Mouse (Mus musculus) embryonic fibroblast, embryonic 13.5 days (primary cell): ENCODE measurements around the gene Olfr97. TPM values are rescaled to one million over a fixed set of nuclear protein-coding genes. Genes with fewer than 3 reads are reported as not detected.
"Not testable (repeated sequence)": the region's sequence is repeated elsewhere in the genome, so short reads cannot be mapped to it uniquely, and the experiment has no call there.

Experiments used
- H3K27ac ChIP-seq: 2 replicates; pipeline ENCODE4 v1.5.1; 2012; ENCODE audit warnings: low read length, control low read depth, inconsistent platforms; ENCODE audit not compliant: insufficient read depth
- H3K4me1 ChIP-seq: 2 replicates; pipeline ENCODE4 v1.6.1; 2011; ENCODE audit warnings: low read length; ENCODE audit not compliant: control insufficient read depth, insufficient read depth
- H3K4me3 ChIP-seq: 2 replicates; pipeline ENCODE4 v1.5.1; 2011; ENCODE audit warnings: mild to moderate bottlenecking, control low read depth, low read length; ENCODE audit not compliant: insufficient read depth
- CTCF ChIP-seq: IDR thresholded peaks from 2 replicates; pipeline ENCODE4 v1.5.1; 2011; ENCODE audit warnings: mild to moderate bottlenecking, control low read depth, low read length, moderate library complexity, borderline replicate concordance; ENCODE audit not compliant: insufficient read depth
- POLR2A ChIP-seq: IDR thresholded peaks from 2 replicates; pipeline ENCODE4 v1.6.1; 2011; ENCODE audit warnings: low read depth, mild to moderate bottlenecking, control low read depth, low read length, moderate library complexity
- polyA plus RNA-seq: library from polyadenylated mRNA; stranded (reverse); fragments of >200 nt; gene quantifications from 2 replicates; pipeline ENCODE4 v1.2.4, GENCODE M21; 2011; ENCODE audit warnings: low read depth; ENCODE audit not compliant: missing spikeins, insufficient read length

The Olfr97 gene
- not detected in 2 replicates for polyA plus RNA-seq

DNA sequence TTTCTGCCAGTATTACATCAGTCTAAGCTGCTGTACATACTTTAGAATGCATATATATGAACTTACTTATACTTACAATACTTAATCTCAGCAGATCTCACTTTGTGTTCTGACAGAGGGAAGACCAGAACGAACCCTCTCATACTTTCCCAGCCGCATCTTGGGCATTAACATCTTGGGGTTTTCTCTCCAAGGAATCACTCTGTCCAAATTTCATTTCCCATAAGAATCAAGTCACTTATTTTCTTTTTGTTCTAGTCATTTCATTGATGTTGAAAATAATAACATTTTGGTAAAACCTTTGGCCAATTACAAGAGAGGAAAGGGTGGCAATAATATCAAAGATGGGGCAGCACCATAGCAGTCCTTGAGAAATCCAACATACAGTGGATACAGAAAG, at the start of gene Olfr97:
Gene Olfr97, minus strand, starts transcription at position 101 of the 400 bp plus-strand sequence.
- not testable (repeated sequence) for H3K4me3 ChIP-seq, H3K4me1 ChIP-seq, H3K27ac ChIP-seq

DNA sequence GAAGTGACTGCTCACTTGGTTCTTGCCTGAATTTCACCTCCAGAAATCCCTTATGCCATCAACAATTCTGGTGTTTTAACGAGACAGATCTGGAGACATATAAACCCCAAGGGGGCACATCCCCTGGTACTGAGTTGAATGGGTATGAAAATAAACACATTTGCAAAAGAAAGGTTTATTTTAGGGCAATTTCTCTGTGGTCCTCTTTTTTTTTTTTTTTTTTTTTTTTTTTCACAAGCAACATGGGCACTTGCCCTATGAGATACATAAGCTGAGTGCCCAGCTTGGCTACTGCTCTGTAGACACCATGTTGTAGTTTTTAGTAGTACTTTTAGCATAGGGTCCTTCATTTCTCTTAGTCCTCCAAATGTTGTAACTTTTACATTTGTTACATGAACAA, 46.2 kb upstream of the Olfr97 start, which contains the start of gene Olfr99:
Gene Olfr99, minus strand, starts transcription at position 101 of the 400 bp plus-strand sequence.
- Histone ChIP-seq H3K4me3 (no peak within 1 kb of the TSS), H3K4me1 (no peaks in the 10 kb centered on the region), H3K27ac (no peak within 1 kb of the TSS)
- TF ChIP-seq CTCF (no peak), POLR2A (no peak)

DNA sequence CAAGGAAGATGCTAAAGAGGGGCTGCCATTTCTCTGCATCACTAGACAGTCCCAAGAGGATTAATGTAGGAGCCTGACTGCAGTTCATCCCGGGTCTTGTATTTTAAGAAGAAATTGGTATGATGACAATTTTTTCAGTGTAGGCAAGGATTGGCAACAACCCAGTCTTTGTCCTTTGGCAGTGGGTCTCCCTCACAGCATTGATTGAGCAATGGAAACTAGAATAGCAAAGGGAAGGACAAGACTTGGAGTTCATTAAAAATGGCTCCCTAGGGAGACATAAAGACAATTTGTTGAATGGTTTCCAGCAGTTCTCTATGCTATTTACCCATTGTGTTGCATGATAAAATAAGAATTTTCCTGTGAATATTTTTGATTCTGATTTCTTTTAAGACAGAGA, 43.2 kb upstream of the Olfr97 start:
- Histone ChIP-seq H3K4me1 (peaks cover 2% of the 10 kb centered on the region; the same call in 1 of the 2 replicates), H3K4me3 (no peak overlapping the region), H3K27ac (no peak overlapping the region)
- TF ChIP-seq CTCF = no peak

DNA sequence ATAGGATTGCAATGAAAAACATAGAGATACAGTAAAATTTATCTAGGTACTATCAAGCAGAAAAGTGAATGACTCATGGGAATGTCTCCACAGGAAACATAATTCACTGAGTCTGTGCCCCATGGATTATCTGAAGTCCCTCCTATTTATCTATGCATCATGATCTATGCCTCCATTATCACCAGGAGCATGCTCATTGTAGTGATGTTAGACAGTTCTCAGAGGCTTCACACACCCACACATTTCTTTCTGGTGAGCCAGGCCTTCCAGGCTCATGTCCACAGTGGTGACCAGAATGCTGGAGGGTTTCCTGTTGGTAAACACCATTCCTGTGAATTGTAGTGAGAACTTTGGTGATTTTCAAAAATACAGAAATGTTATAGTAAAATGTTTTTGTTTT, 39.4 kb upstream of the Olfr97 start:
- peaks cover 3% of the 10 kb centered on the region; the same call in 1 of the 2 replicates for H3K4me1 ChIP-seq
- TF ChIP-seq CTCF (no peak), POLR2A (no peak)

DNA sequence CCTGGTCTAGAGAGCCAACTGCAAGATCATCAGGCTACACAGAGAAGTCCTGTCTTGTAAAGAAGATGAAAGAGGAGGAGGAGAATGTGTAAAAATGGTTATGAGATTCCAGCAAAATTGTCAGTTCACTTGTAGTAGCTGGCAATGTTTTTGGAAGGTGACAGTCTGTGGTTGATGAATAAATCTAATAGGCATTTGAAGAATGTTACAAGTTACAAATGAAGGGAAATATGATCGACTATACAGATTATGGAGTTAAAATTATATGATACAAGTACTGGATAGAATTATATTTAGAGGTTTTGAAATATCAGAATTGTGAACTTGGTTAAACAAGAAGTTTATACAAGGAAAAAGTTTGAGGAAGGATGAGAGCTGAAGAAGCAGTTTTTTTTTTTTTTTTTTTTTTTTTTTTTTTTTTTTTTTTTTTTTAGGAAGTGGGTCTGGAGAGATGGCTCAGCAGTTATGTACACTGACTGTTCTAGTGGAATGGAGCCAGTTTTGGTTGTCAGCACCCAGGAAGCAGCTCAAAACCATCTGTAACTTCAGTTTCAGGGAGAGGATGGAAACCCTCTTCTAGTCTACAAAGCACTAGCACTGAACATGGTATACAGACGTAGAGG, 38.6 kb upstream of the Olfr97 start:
- Histone ChIP-seq H3K4me1 (peaks cover 5% of the 10 kb centered on the region), H3K4me3 (no peak overlapping the region), H3K27ac (no peak overlapping the region)
- TF ChIP-seq CTCF = no peak
- no peak for TF ChIP-seq POLR2A

More for the DNA sequence above, 39.4 kb upstream of the Olfr97 start:
- Histone ChIP-seq H3K27ac (no peak overlapping the region), H3K4me3 (no peak overlapping the region)

DNA sequence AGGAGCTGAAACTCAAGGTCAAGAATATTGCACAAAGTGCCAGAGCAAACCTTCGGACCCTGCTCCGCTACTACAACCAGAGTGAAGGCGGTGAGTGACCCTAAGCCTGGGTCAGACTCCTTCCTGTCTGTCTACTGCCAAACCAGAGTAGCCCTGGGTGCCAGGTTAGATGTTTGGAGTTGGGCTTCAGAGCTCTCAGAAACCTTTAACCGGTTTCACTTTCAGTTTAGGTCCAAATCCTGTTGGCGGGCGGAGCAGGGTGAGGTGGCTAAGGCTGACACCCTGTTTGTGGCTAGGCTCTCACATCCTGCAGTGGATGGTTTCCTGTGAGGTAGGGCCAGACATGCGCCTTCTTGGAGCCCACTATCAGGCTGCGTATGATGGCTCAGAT, 33.6 kb upstream of the Olfr97 start:
- TF ChIP-seq CTCF (no peak), POLR2A (no peak)

DNA sequence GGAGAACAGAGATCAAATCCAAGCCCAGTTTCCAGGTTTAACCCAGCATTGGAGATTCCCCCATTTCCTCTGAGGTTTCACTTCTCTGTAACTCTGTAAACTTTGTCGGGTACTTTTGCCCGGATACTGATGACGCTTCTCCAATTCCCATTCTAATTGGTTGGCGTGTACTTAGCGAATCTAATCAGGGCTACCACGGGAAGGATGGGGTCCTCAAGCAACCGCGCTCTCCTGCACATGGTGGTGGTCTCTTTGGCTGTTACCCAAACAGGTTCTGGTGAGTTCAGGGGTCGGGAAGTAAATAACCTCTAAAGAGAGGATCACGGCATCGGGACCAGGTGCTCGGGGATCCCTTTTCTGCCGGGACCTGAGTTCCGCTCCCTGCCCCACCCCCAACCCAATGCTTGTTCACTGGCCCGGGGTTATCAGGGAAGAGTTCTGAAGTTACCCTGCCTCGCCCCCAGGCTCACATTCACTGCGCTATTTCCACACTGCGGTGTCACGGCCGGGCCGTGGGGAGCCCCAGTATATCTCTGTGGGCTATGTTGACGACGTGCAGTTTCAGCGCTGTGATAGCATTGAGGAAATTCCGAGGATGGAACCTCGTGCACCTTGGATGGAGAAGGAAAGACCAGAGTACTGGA, 33.0 kb upstream of the Olfr97 start, which contains the start of gene H2-M3:
Gene H2-M3, plus strand, starts transcription at position 163 of the 644 bp plus-strand sequence.
- TF ChIP-seq CTCF = no peak
- no peak for TF ChIP-seq POLR2A
- H3K4me3 ChIP-seq = peak within 1 kb of the TSS; percentile 95
- peaks cover 2% of the 10 kb centered on the region; the same call in 1 of the 2 replicates for H3K4me1 ChIP-seq
- no peak within 1 kb of the TSS for H3K27ac ChIP-seq

More for the DNA sequence above, 33.6 kb upstream of the Olfr97 start:
- no peak overlapping the region for H3K27ac ChIP-seq
- peak overlapping the region; percentile 95 for H3K4me3 ChIP-seq
- H3K4me1 ChIP-seq = peaks cover 5% of the 10 kb centered on the region

DNA sequence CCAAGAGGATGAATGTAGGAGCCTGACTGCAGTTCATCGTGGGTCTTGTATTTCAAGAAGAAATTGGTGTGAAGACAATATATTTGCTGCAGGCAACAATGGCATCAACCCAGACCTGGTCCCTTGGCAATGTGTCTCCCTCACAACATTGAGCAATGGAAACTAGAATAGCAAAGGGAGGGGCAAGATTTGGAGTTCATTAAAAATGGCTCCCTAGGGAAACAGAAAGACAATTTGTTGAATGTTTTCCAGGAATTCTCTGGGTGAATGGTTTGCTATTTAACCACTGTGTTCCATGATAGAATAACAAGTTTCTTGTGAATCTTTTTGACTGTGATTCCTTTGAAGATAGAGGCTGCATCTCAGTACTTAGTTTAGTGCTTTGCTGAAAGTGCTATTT, 26.5 kb upstream of the Olfr97 start, which contains the start of gene Olfr98:
Gene Olfr98, minus strand, starts transcription at position 124 of the 400 bp plus-strand sequence.
- TF ChIP-seq POLR2A (no peak), CTCF (no peak)
- H3K27ac ChIP-seq = no peak within 1 kb of the TSS
- no peaks in the 10 kb centered on the region for H3K4me1 ChIP-seq
- no peak within 1 kb of the TSS for H3K4me3 ChIP-seq

DNA sequence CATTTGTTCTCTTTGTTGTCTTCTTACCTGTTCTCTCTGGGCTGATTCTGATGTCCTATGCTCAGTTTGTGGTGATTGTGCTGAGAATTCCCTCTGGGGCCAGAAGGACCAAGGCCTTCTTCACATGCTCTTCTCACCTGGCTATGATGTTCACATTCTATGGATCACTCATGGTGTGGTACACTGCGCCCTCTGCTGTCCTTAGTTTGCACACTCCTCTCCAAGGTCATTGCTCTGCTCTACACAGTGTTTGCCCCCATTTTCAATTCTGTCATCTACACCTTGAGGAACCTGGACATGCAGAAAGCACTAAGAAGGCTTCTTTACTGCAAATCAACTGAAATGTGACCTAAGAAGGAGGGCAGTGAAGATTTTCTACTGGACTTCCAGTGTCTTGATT, 13.4 kb upstream of the Olfr97 start:
- no peak for TF ChIP-seq POLR2A
- peak; percentile 58; the same call in 1 of the 2 replicates for TF ChIP-seq CTCF
- H3K4me3 ChIP-seq = no peak overlapping the region
- H3K4me1 ChIP-seq = no peaks in the 10 kb centered on the region
- H3K27ac ChIP-seq = no peak overlapping the region

DNA sequence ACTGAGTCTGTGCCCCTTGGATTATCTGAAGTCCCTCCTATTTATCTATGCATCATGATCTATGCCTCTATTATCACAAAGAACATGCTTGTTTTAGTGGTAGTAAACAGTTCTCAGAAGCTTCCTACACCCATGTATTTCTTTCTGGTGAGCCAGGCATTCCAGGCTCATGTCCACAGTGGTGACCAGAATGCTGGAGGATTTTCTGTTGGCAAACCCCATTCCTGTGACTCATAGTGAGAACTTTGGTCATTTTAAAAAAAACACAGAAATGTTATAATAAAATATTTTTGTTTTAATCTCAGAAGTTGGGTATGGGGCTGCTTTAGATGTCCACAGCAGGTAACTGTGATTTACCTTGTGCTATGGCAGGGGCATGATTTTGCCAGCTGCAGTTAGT, 12.3 kb upstream of the Olfr97 start:
- TF ChIP-seq POLR2A (no peak), CTCF (no peak)

More for the DNA sequence above, 12.3 kb upstream of the Olfr97 start:
- Histone ChIP-seq H3K4me3 (no peak overlapping the region), H3K27ac (no peak overlapping the region), H3K4me1 (no peaks in the 10 kb centered on the region)
